Mouse (Mus musculus) hindbrain, embryonic 13.5 days (tissue): ENCODE data around the gene Kif26a. TPM values are rescaled to one million over a fixed set of nuclear protein-coding genes. Genes with fewer than 3 reads are reported as not detected.
A peak's percentile ranks its signal among the peaks of the same experiment; 100 is the strongest.

ENCODE experiments used
- ATAC-seq: fragments of 200-750 bp; cut with Nextera tagmentation; 2 replicates; pipeline ENCODE4 v1.8.0; 2017; ENCODE audit warnings: moderate TSS enrichment; ENCODE audit not compliant: low FRiP score
- H3K27ac ChIP-seq: fragments of 300-500 bp; sonication (generic); 2 replicates; pipeline ENCODE4 v1.5.1; 2015; ENCODE audit warnings: inconsistent platforms, mild to moderate bottlenecking, moderate library complexity
- H3K27me3 ChIP-seq: fragments of 300-500 bp; sonication (generic); 2 replicates; pipeline ENCODE4 v1.6.1; 2015; ENCODE audit warnings: mild to moderate bottlenecking, inconsistent platforms
- H3K36me3 ChIP-seq: fragments of 300-500 bp; sonication (generic); 2 replicates; pipeline ENCODE4 v1.6.1; 2015; ENCODE audit warnings: mild to moderate bottlenecking, inconsistent platforms
- H3K4me1 ChIP-seq: fragments of 300-500 bp; sonication (generic); replicated peaks from 2 replicates; pipeline ENCODE4 v1.6.1; 2015; ENCODE audit warnings: inconsistent platforms
- H3K4me2 ChIP-seq: fragments of 300-500 bp; sonication (generic); 2 replicates; pipeline ENCODE4 v1.6.1; 2015; ENCODE audit warnings: inconsistent platforms, mild to moderate bottlenecking, moderate library complexity
- H3K4me3 ChIP-seq: fragments of 300-500 bp; sonication (generic); 2 replicates; pipeline ENCODE4 v1.5.1; 2015; ENCODE audit warnings: mild to moderate bottlenecking, inconsistent platforms
- H3K9ac ChIP-seq: fragments of 300-500 bp; sonication (generic); 2 replicates; pipeline ENCODE4 v1.6.1; 2015; ENCODE audit warnings: mild to moderate bottlenecking, inconsistent platforms
- H3K9me3 ChIP-seq: fragments of 300-500 bp; sonication (generic); 2 replicates; pipeline ENCODE4 v1.6.1; 2016; ENCODE audit warnings: inconsistent platforms
- WGBS: fragments of 180-500 bp; shearing (Covaris S2); methylation state at CpG from one replicate; pipeline ENCODE4 v1.1.7; 2015; 5-methylcytosine and 5-hydroxymethylcytosine counted together
- polyA plus RNA-seq: library from polyadenylated mRNA; unstranded; fragments of >200 nt; fragmentation: Nextera tagmentation; extraction: Ambion mirVana; gene quantifications from 2 replicates; pipeline ENCODE4 v1.2.1, GENCODE M21; 2015

Kif26a gene
- 3.8 and 4.4 TPM in 2 replicates for polyA plus RNA-seq

GRCm38 (mm10) chr12:112145875-112146651 lies at the start of gene Kif26a:
Gene Kif26a (plus strand): TSS chr12:112146208.
- Histone ChIP-seq H3K27ac (peak within 1 kb of the TSS; percentile 58), H3K4me3 (peak within 1 kb of the TSS; percentile 55), H3K27me3 (peaks cover 98% of the 10 kb centered on the region), H3K36me3 (no peaks in the 10 kb centered on the region), H3K4me1 (peaks cover 79% of the 10 kb centered on the region), H3K4me2 (peak within 1 kb of the TSS; percentile 87), H3K9me3 (no peaks in the 10 kb centered on the region), H3K9ac (peak within 1 kb of the TSS; percentile 77)
- under 1% methylated on average over 68 of the region's 68 CpGs for WGBS
- ATAC-seq = peak; percentile 34

- WGBS = 78% methylated on average over 8 of the region's 8 CpGs
- H3K4me3 ChIP-seq = no peak overlapping the region
- no peaks in the 10 kb centered on the region for H3K36me3 ChIP-seq
- no peak overlapping the region for H3K27ac ChIP-seq
- ATAC-seq = no peak
- no peak overlapping the region for H3K9ac ChIP-seq
- H3K4me1 ChIP-seq = 0 out of 2 replicates have a peak, but pooled peaks cover 4% of the 10 kb centered on the region
- H3K27me3 ChIP-seq = 0 out of 2 replicates have a peak, but pooled peaks cover 3% of the 10 kb centered on the region
- H3K4me2 ChIP-seq = no peak overlapping the region
- no peaks in the 10 kb centered on the region for H3K9me3 ChIP-seq
Measured at GRCm38 (mm10) chr12:112096733-112097117, 49.3 kb upstream of the Kif26a start.

- 0 out of 2 replicates have a peak, but pooled peaks cover 4% of the 10 kb centered on the region for H3K4me1 ChIP-seq
- no peak overlapping the region for H3K27ac ChIP-seq
- no peak overlapping the region for H3K4me2 ChIP-seq
- H3K9ac ChIP-seq = no peak overlapping the region
- H3K36me3 ChIP-seq = no peaks in the 10 kb centered on the region
- no peak overlapping the region for H3K4me3 ChIP-seq
- no peaks in the 10 kb centered on the region for H3K9me3 ChIP-seq
- 51% methylated on average over 4 of the region's 4 CpGs for WGBS
- no peak for ATAC-seq
- peaks cover 3% of the 10 kb centered on the region; the same call in 1 of the 2 replicates for H3K27me3 ChIP-seq
Measured at GRCm38 (mm10) chr12:112100106-112100505, 45.9 kb upstream of the Kif26a start.

DNA sequence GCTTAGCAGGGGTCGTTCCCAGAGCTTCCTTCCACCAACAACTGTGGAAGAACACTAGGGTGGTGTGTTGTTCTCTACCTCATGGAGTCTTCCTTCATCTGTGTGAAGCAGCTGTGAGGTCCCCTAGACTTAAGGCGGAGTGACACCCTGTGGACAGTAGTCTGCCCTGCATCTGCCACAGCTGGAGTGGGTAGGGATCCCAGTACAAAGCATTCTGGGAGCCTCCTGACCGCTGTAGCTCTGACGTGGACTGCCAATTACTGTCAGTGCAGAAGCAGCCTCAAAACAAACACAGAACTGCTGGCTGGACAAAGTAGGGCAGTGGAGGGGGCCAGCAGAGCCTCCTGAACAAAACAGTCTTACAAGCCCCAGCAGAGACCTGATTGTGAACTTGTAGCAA lies 45.0 kb upstream of the Kif26a start:
- Histone ChIP-seq H3K9ac (no peak overlapping the region), H3K27me3 (peaks cover 13% of the 10 kb centered on the region), H3K9me3 (no peaks in the 10 kb centered on the region), H3K27ac (no peak overlapping the region), H3K4me2 (no peak overlapping the region), H3K4me1 (0 out of 2 replicates have a peak, but pooled peaks cover 4% of the 10 kb centered on the region), H3K36me3 (no peaks in the 10 kb centered on the region), H3K4me3 (no peak overlapping the region)
- no peak for ATAC-seq
- 60% methylated on average over 4 of the region's 4 CpGs for whole genome bisulfite sequencing

GRCm38 (mm10) chr12:112103179-112103578 lies 42.8 kb upstream of the Kif26a start:
- Histone ChIP-seq H3K4me2 (no peak overlapping the region), H3K4me1 (peaks cover 11% of the 10 kb centered on the region), H3K36me3 (no peaks in the 10 kb centered on the region), H3K27me3 (peaks cover 33% of the 10 kb centered on the region), H3K9ac (no peak overlapping the region), H3K4me3 (no peak overlapping the region), H3K27ac (no peak overlapping the region), H3K9me3 (no peaks in the 10 kb centered on the region)
- 90% methylated on average over 5 of the region's 5 CpGs for WGBS
- ATAC-seq = no peak

- 90% methylated on average over 11 of the region's 11 CpGs for WGBS
- no peak overlapping the region for H3K4me3 ChIP-seq
- no peak overlapping the region for H3K4me2 ChIP-seq
- H3K9ac ChIP-seq = no peak overlapping the region
- no peaks in the 10 kb centered on the region for H3K9me3 ChIP-seq
- peaks cover 11% of the 10 kb centered on the region for H3K4me1 ChIP-seq
- H3K27ac ChIP-seq = no peak overlapping the region
- ATAC-seq = no peak
- peaks cover 46% of the 10 kb centered on the region for H3K27me3 ChIP-seq
- no peaks in the 10 kb centered on the region for H3K36me3 ChIP-seq
Measured at GRCm38 (mm10) chr12:112104890-112105289, 41.1 kb upstream of the Kif26a start.

GRCm38 (mm10) chr12:112106541-112106971 lies 39.5 kb upstream of the Kif26a start, which contains the start of gene Aspg:
Gene Aspg (plus strand): TSS chr12:112106679.
- Histone ChIP-seq H3K36me3 (no peaks in the 10 kb centered on the region), H3K4me1 (peaks cover 11% of the 10 kb centered on the region), H3K4me2 (peak within 1 kb of the TSS; percentile 23; the same call in 1 of the 2 replicates), H3K9me3 (no peaks in the 10 kb centered on the region), H3K9ac (no peak within 1 kb of the TSS), H3K4me3 (no peak within 1 kb of the TSS), H3K27ac (no peak within 1 kb of the TSS), H3K27me3 (peaks cover 61% of the 10 kb centered on the region)
- 1% methylated on average over 14 of the region's 14 CpGs for WGBS
- ATAC-seq = no peak

DNA sequence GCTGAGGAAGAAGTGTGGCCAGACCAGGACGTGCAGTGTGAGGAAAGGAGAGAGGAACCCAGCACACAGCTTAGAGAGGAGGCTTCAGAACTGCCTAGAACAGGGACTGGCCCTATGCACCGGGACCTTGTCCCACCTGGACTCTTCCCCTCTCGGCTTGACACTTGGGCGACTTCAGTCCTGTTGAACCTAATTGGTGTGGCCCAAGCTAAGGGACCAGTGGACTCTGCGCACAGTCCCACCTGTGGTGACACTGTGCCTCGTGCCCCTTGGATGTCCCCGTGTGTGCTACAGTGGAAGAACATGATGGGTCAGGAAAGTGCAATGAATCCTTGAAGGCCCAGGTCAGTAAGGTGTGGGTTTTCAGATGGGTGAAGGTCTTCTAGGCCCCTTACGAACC lies 38.3 kb upstream of the Kif26a start:
- H3K27ac ChIP-seq = no peak overlapping the region
- H3K4me1 ChIP-seq = peaks cover 12% of the 10 kb centered on the region
- peaks cover 70% of the 10 kb centered on the region for H3K27me3 ChIP-seq
- no peak overlapping the region for H3K4me3 ChIP-seq
- ATAC-seq = no peak
- no peak overlapping the region for H3K4me2 ChIP-seq
- no peak overlapping the region for H3K9ac ChIP-seq
- WGBS = 89% methylated on average over 8 of the region's 8 CpGs
- H3K36me3 ChIP-seq = no peaks in the 10 kb centered on the region
- H3K9me3 ChIP-seq = no peaks in the 10 kb centered on the region

GRCm38 (mm10) chr12:112108696-112109445 lies 37.1 kb upstream of the Kif26a start:
- Histone ChIP-seq H3K4me1 (peaks cover 18% of the 10 kb centered on the region), H3K36me3 (no peaks in the 10 kb centered on the region), H3K27ac (no peak overlapping the region), H3K4me2 (no peak overlapping the region), H3K27me3 (peaks cover 80% of the 10 kb centered on the region), H3K9ac (no peak overlapping the region), H3K4me3 (no peak overlapping the region), H3K9me3 (no peaks in the 10 kb centered on the region)
- 87% methylated on average over 11 of the region's 11 CpGs for WGBS
- ATAC-seq = no peak

- Histone ChIP-seq H3K4me1 (peaks cover 18% of the 10 kb centered on the region), H3K9ac (no peak overlapping the region), H3K4me2 (no peak overlapping the region), H3K27me3 (peaks cover 88% of the 10 kb centered on the region), H3K36me3 (no peaks in the 10 kb centered on the region), H3K4me3 (no peak overlapping the region), H3K27ac (no peak overlapping the region), H3K9me3 (no peaks in the 10 kb centered on the region)
- ATAC-seq = no peak
- WGBS = 85% methylated on average over 9 of the region's 9 CpGs
Measured at GRCm38 (mm10) chr12:112109701-112110100, 36.3 kb upstream of the Kif26a start.

- Histone ChIP-seq H3K9ac (no peak overlapping the region), H3K27me3 (peaks cover 77% of the 10 kb centered on the region), H3K4me1 (peaks cover 18% of the 10 kb centered on the region), H3K4me2 (no peak overlapping the region), H3K36me3 (no peaks in the 10 kb centered on the region), H3K9me3 (no peaks in the 10 kb centered on the region), H3K4me3 (no peak overlapping the region), H3K27ac (no peak overlapping the region)
- ATAC-seq = no peak
- 92% methylated on average over 5 of the region's 5 CpGs for WGBS
Measured at GRCm38 (mm10) chr12:112111323-112111722, 34.7 kb upstream of the Kif26a start.

DNA sequence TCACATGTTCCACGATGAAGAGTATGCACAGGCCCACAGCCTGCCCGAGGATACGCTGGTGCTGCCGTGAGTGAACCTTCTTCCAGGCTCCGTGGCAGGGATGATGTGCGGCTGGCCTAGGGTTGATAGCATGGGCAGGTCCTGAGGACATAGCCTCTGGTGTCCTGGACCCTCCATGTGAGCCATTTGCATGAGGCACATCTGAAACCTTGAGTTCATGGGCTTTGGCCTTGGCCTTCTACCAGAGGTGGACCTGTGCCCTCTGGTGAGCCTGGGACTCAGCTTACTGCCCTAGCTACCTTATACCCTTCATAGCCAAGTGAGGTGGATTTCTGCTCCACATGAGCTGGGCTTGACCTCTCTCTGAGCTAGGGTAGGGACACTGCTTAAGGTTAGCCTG lies 33.8 kb upstream of the Kif26a start:
- Histone ChIP-seq H3K4me1 (peaks cover 9% of the 10 kb centered on the region; the same call in 1 of the 2 replicates), H3K27ac (no peak overlapping the region), H3K36me3 (no peaks in the 10 kb centered on the region), H3K9ac (no peak overlapping the region), H3K4me2 (no peak overlapping the region), H3K9me3 (no peaks in the 10 kb centered on the region), H3K4me3 (no peak overlapping the region), H3K27me3 (peaks cover 74% of the 10 kb centered on the region)
- no peak for ATAC-seq
- WGBS = 95% methylated on average over 6 of the region's 6 CpGs
